Mouse (Mus musculus) ovary, adult 18-20 months (tissue): ENCODE results near the gene Zc3h12a.

Experiments used
- DNase-seq: peaks from one replicate; pipeline ENCODE4 v3.0.0; 2022; ENCODE audit warnings: low spot score, mixed read lengths

Zc3h12a gene

GRCm38 (mm10) chr4:125144627-125145026, 17.0 kb upstream of the Zc3h12a start:
- no peak for DNase-seq

GRCm38 (mm10) chr4:125144211-125144610, 16.6 kb upstream of the Zc3h12a start:
- no peak for DNase-seq

- no peak for DNase-seq
Observed at GRCm38 (mm10) chr4:125138321-125138720, 10.7 kb upstream of the Zc3h12a start.

GRCm38 (mm10) chr4:125136303-125136888, 8.8 kb upstream of the Zc3h12a start:
- no peak for DNase-seq

GRCm38 (mm10) chr4:125135076-125135855, 7.6 kb upstream of the Zc3h12a start:
- no peak for DNase-seq

GRCm38 (mm10) chr4:125134631-125135030, 7.0 kb upstream of the Zc3h12a start:
- DNase-seq: no peak

GRCm38 (mm10) chr4:125134192-125134591, 6.6 kb upstream of the Zc3h12a start:
- no peak for DNase-seq

GRCm38 (mm10) chr4:125132394-125132793, 4.8 kb upstream of the Zc3h12a start:
- DNase-seq: no peak

GRCm38 (mm10) chr4:125131493-125131892, 3.9 kb upstream of the Zc3h12a start:
- no peak for DNase-seq

GRCm38 (mm10) chr4:125126761-125127160, 879 bp downstream of the Zc3h12a start:
- DNase-seq: no peak

- DNase-seq: no peak
Observed at GRCm38 (mm10) chr4:125126186-125126585, 1.5 kb downstream of the Zc3h12a start.

GRCm38 (mm10) chr4:125125361-125125921, 2.2 kb downstream of the Zc3h12a start:
- DNase-seq: no peak

GRCm38 (mm10) chr4:125124424-125125209, 3.0 kb downstream of the Zc3h12a start:
- DNase-seq: no peak

GRCm38 (mm10) chr4:125123279-125123671, 4.4 kb downstream of the Zc3h12a start:
- DNase-seq: no peak

GRCm38 (mm10) chr4:125122431-125123278, 5.0 kb downstream of the Zc3h12a start:
- DNase-seq: peak; percentile 81

- no peak for DNase-seq
Observed at GRCm38 (mm10) chr4:125119721-125120120, 7.9 kb downstream of the Zc3h12a start.

GRCm38 (mm10) chr4:125119070-125119469, 8.6 kb downstream of the Zc3h12a start:
- no peak for DNase-seq

GRCm38 (mm10) chr4:125117902-125118320, 9.7 kb downstream of the Zc3h12a start:
- no peak for DNase-seq

GRCm38 (mm10) chr4:125116929-125117328, 10.7 kb downstream of the Zc3h12a start:
- DNase-seq: no peak

- peak; percentile 70 for DNase-seq
Observed at GRCm38 (mm10) chr4:125116090-125116861, 11.4 kb downstream of the Zc3h12a start.

GRCm38 (mm10) chr4:125115710-125116089, 11.9 kb downstream of the Zc3h12a start:
- DNase-seq: no peak
